Mouse (Mus musculus) stomach, postnatal 0 days (tissue): ENCODE results near the gene Pick1. TPM values are rescaled to one million over a fixed set of nuclear protein-coding genes. Genes with fewer than 3 reads are reported as not detected.

Source experiments
- ATAC-seq: fragments of 200-750 bp; cut with Nextera tagmentation; 2 replicates; pipeline ENCODE4 v1.8.0; 2017; ENCODE audit not compliant: low FRiP score, low TSS enrichment
- DNase-seq: peaks from one replicate; pipeline ENCODE4 v3.0.0-alpha.2; 2016; ENCODE audit warnings: low spot score
- H3K27ac ChIP-seq: fragments of 300-500 bp; sonication (generic); replicated peaks from 2 replicates; pipeline ENCODE4 v1.5.1; 2014; ENCODE audit warnings: mild to moderate bottlenecking, control low read depth
- H3K27me3 ChIP-seq: fragments of 300-500 bp; sonication (generic); 2 replicates; pipeline ENCODE4 v1.6.1; 2014; ENCODE audit warnings: low read length; ENCODE audit not compliant: control insufficient read depth, insufficient read depth
- H3K36me3 ChIP-seq: fragments of 300-500 bp; sonication (generic); 2 replicates; pipeline ENCODE4 v1.6.1; 2014; ENCODE audit warnings: low read length, mixed read lengths; ENCODE audit not compliant: control insufficient read depth, insufficient read depth
- H3K4me1 ChIP-seq: fragments of 300-500 bp; sonication (generic); replicated peaks from 2 replicates; pipeline ENCODE4 v1.6.1; 2014; ENCODE audit warnings: antibody characterized with exemption; ENCODE audit not compliant: control insufficient read depth, insufficient read depth
- H3K4me2 ChIP-seq: fragments of 300-500 bp; sonication (generic); replicated peaks from 2 replicates; pipeline ENCODE4 v1.6.1; 2014; ENCODE audit warnings: low read depth, mild to moderate bottlenecking, control low read depth, moderate library complexity
- H3K4me3 ChIP-seq: fragments of 300-500 bp; sonication (generic); 2 replicates; pipeline ENCODE4 v1.5.1; 2014; ENCODE audit warnings: low read depth, low read length, control low read depth
- H3K9ac ChIP-seq: fragments of 300-500 bp; sonication (generic); 2 replicates; pipeline ENCODE4 v1.6.1; 2014; ENCODE audit warnings: mild to moderate bottlenecking, low read length, control low read depth, mixed read lengths
- H3K9me3 ChIP-seq: fragments of 300-500 bp; sonication (generic); 2 replicates; pipeline ENCODE4 v1.6.1; 2016; ENCODE audit warnings: low read length; ENCODE audit not compliant: control insufficient read depth
- CTCF ChIP-seq: IDR thresholded peaks from 2 replicates; pipeline ENCODE4 v1.5.1; 2016; ENCODE audit warnings: antibody characterized with exemption, low read depth, mild to moderate bottlenecking, moderate library complexity
- EP300 ChIP-seq: optimal IDR thresholded peaks from 2 replicates; pipeline ENCODE3; 2016; ENCODE audit warnings: antibody characterized with exemption
- WGBS: fragments of 180-500 bp; shearing (Covaris S2); extraction: QIAGEN DNeasy Blood & Tissue Kit; methylation state at CpG from one replicate; pipeline ENCODE4 v1.1.7; 2014; 5-methylcytosine and 5-hydroxymethylcytosine counted together
- polyA plus RNA-seq: library from polyadenylated mRNA; unstranded; fragments of >200 nt; fragmentation: Nextera tagmentation; extraction: Ambion mirVana; gene quantifications from 2 replicates; pipeline ENCODE4 v1.2.1, GENCODE M21; 2015

Gene Pick1
- polyA plus RNA-seq, 1 experiment from 2014 or later, result 26.7 TPM

GRCm38 (mm10) chr15:79192885-79193845 is 35.8 kb upstream of the Pick1 start:
- Histone ChIP-seq H3K27ac (peak overlapping the region; percentile 70), H3K4me3 (no peak overlapping the region), H3K27me3 (no peaks in the 10 kb centered on the region), H3K4me2 (peak overlapping the region; percentile 29), H3K9me3 (no peaks in the 10 kb centered on the region), H3K4me1 (0 out of 2 replicates have a peak, but pooled peaks cover 2% of the 10 kb centered on the region), H3K36me3 (no peaks in the 10 kb centered on the region), H3K9ac (peak overlapping the region; percentile 35; the same call in 1 of the 2 replicates)
- peak; percentile 52 for DNase-seq
- TF ChIP-seq EP300, result no peak
- no peak for TF ChIP-seq CTCF
- 32% methylated on average over 27 of the region's 27 CpGs for WGBS
- ATAC-seq, result peak; percentile 49; the same call in 1 of the 2 replicates

GRCm38 (mm10) chr15:79194048-79194447 is 34.9 kb upstream of the Pick1 start:
- Histone ChIP-seq H3K27me3 (no peaks in the 10 kb centered on the region), H3K9ac (no peak overlapping the region), H3K27ac (no peak overlapping the region), H3K4me1 (0 out of 2 replicates have a peak, but pooled peaks cover 2% of the 10 kb centered on the region), H3K4me2 (no peak overlapping the region), H3K4me3 (no peak overlapping the region), H3K9me3 (no peaks in the 10 kb centered on the region), H3K36me3 (no peaks in the 10 kb centered on the region)
- WGBS, result 70% methylated on average over 9 of the region's 9 CpGs
- TF ChIP-seq EP300 (no peak), CTCF (no peak)
- DNase-seq, result no peak
- ATAC-seq, result no peak

GRCm38 (mm10) chr15:79194946-79195345 is 34.0 kb upstream of the Pick1 start:
- TF ChIP-seq EP300 (no peak), CTCF (no peak)
- H3K27me3 ChIP-seq, result no peaks in the 10 kb centered on the region
- no peaks in the 10 kb centered on the region for H3K36me3 ChIP-seq
- H3K9ac ChIP-seq, result no peak overlapping the region
- H3K4me2 ChIP-seq, result no peak overlapping the region
- ATAC-seq, result no peak
- no peak for DNase-seq
- H3K4me3 ChIP-seq, result no peak overlapping the region
- 74% methylated on average over 2 of the region's 2 CpGs for WGBS
- no peak overlapping the region for H3K27ac ChIP-seq
- H3K4me1 ChIP-seq, result 0 out of 2 replicates have a peak, but pooled peaks cover 2% of the 10 kb centered on the region
- H3K9me3 ChIP-seq, result no peaks in the 10 kb centered on the region

- no peak overlapping the region for H3K4me2 ChIP-seq
- WGBS, result 75% methylated on average over 8 of the region's 8 CpGs
- no peaks in the 10 kb centered on the region for H3K9me3 ChIP-seq
- no peak overlapping the region for H3K27ac ChIP-seq
- no peaks in the 10 kb centered on the region for H3K36me3 ChIP-seq
- 0 out of 2 replicates have a peak, but pooled peaks cover 2% of the 10 kb centered on the region for H3K4me1 ChIP-seq
- H3K9ac ChIP-seq, result no peak overlapping the region
- no peak for TF ChIP-seq CTCF
- no peak for TF ChIP-seq EP300
- H3K27me3 ChIP-seq, result no peaks in the 10 kb centered on the region
- DNase-seq (no peak), ATAC-seq (no peak)
- no peak overlapping the region for H3K4me3 ChIP-seq
These were observed 33.5 kb upstream of the Pick1 start for GRCm38 (mm10) chr15:79195492-79195891.

- H3K36me3 ChIP-seq, result no peaks in the 10 kb centered on the region
- H3K9ac ChIP-seq, result no peak overlapping the region
- no peaks in the 10 kb centered on the region for H3K4me1 ChIP-seq
- no peak overlapping the region for H3K4me3 ChIP-seq
- no peaks in the 10 kb centered on the region for H3K9me3 ChIP-seq
- TF ChIP-seq EP300 (no peak), CTCF (no peak)
- ATAC-seq (no peak), DNase-seq (no peak)
- no peaks in the 10 kb centered on the region for H3K27me3 ChIP-seq
- H3K27ac ChIP-seq, result no peak overlapping the region
- WGBS, result 90% methylated on average over 12 of the region's 12 CpGs
- H3K4me2 ChIP-seq, result no peak overlapping the region
These were observed 29.5 kb upstream of the Pick1 start for GRCm38 (mm10) chr15:79199390-79199976.
